Mouse (Mus musculus): Measurements from ENCODE around the gene Fchsd2.

- TF ChIP-seq CTCF (IDR thresholded peaks at IDR 0.05; ENCODE audit: low read depth, low read length) (no peak), POLR2A (IDR thresholded peaks at IDR 0.05; ENCODE audit: extremely low read depth, insufficient read depth, low read length) (no peak)
These were observed 239.6 kb downstream of the Fchsd2 start for GRCm38 (mm10) chr7:101332045-101332831.
